Mouse (Mus musculus): Measurements from ENCODE around the gene Tns1. TPM values are rescaled to one million over a fixed set of nuclear protein-coding genes. Genes with fewer than 3 reads are reported as not detected.
"Not testable (repeated sequence)": the region's sequence is repeated elsewhere in the genome, so short reads cannot be mapped to it uniquely, and the experiment has no call there.

The Tns1 gene
- polyA plus RNA-seq (2014; fragmentation: Nextera tagmentation; extraction: Ambion mirVana), result 15.6 and 17.1 TPM in 2 replicates

DNA sequence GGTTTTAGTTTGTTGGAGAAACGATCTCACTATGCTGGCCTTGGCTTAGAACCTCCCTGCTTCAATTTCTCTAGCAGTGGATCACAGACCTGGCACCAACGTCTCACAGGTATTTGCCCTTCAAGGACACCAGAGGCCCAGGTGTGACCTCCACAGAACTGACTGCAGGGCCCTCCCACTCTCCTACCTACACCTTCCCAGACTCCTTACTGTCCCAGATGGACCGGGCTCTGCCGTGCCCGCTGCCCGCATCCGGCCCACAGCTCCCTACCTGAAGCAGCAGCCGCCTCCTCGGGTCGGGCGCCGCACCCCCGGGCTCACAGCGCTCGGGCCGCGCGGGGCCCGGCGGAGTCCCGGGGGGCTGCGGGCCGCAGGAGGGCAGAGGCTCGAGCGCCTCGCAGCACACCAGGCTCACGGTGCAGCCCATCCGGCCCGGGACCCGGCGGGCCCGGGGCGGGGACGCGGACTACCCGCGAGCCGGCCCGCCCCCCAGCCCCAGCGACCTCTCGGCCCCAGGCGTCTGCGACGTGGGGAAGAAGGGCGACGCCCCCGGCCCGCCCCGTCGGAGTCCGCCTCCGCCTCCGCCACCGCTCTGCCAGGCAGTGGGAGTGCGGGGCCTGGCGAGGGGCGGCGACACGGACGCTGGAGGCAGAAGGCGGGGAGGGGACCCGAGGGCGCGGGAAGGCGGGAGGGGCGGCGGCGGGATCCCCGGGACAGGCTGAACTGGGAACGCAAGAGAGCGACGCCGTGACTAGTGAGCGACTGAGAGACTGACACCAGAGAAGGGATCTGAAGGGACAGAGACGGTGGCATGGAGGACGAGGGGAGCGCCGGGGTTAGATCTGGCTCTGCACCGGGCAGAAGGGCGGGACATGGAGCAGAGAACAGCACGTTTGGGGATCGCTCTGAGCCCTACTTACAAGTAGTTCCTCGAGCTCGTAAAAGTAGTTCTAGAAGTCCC, at the start of gene Tns1:
TSS of gene Tns1 (minus strand) at position 429 of the 961 bp plus-strand sequence.
- H3K9me3 ChIP-seq (ENCODE audit: control insufficient read depth, low read length), result no peaks in the 10 kb centered on the region
- H3K4me3 ChIP-seq (ENCODE audit: low read depth, low read length), result peak within 1 kb of the TSS; percentile 49
- H3K27me3 ChIP-seq (ENCODE audit: control insufficient read depth, insufficient read depth, low read length), result peaks cover 14% of the 10 kb centered on the region
- no peaks in the 10 kb centered on the region for H3K36me3 ChIP-seq (ENCODE audit: control insufficient read depth, insufficient read depth, low read length)
- peaks cover 5% of the 10 kb centered on the region for H3K4me1 ChIP-seq (replicated peaks; ENCODE audit: control insufficient read depth, insufficient read depth, low read length)
- ATAC-seq (replicated peaks; ENCODE audit: low FRiP score) (peak; percentile 77), DNase-seq (ENCODE audit: low spot score) (peak; percentile 82)
- peak within 1 kb of the TSS; percentile 67 for H3K9ac ChIP-seq (ENCODE audit: low read length)
- H3K27ac ChIP-seq (ENCODE audit: low read depth, low read length), result no peak within 1 kb of the TSS
- WGBS, result under 1% methylated on average over 80 of the region's 84 CpGs
- peak within 1 kb of the TSS; percentile 89 for H3K4me2 ChIP-seq (ENCODE audit: low read depth, low read length, severe bottlenecking)

DNA sequence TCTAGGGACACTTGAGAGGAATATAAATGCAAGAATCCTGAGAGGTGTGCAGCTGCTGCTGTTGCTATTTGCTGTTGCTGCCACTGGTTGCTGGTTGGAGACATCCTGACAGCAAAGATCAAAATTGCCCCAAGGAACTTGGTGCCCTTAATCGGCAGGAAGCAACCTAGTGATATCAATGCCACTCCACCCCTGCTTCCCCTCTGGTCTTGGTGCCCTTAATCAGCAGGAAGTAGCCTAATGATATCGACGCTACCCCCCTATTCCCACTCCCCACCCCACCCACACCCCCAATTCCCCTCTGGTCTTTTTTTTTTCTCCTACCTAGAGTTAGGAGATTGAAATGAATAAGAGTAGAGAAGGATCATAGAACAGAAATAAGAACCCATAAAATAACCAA, 48.5 kb upstream of the Tns1 start:
- 91% methylated on average over 3 of the region's 3 CpGs for WGBS
- H3K4me1 ChIP-seq (replicated peaks; ENCODE audit: control insufficient read depth, insufficient read depth, low read length), result no peaks in the 10 kb centered on the region
- ATAC-seq (replicated peaks; ENCODE audit: low FRiP score), result no peak

DNA sequence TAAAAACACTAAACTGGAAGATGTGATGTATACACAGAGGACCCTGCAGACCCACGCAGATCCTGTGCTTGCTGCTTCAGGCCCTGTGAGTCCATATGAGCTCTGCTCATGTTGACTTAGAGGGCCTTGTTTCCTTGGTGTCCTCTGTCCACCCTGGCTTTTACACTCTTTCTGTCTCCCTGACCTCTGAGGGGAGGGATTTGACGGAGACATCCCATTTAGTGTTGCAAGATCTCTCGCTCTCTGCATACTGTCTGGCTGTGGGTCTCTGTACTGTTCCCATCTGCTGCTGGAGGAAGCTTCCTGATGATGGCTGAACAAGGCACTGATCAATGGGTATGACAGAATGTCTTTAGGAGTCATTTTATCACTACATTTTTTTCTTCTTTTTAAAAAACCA, 45.5 kb upstream of the Tns1 start:
- Histone ChIP-seq H3K36me3 (ENCODE audit: control insufficient read depth, insufficient read depth, low read length) (no peaks in the 10 kb centered on the region), H3K27me3 (ENCODE audit: control insufficient read depth, insufficient read depth, low read length) (no peaks in the 10 kb centered on the region), H3K4me3 (ENCODE audit: low read depth, low read length) (no peak overlapping the region), H3K4me2 (ENCODE audit: low read depth, low read length, severe bottlenecking) (no peak overlapping the region), H3K9ac (ENCODE audit: low read length) (no peak overlapping the region), H3K9me3 (ENCODE audit: control insufficient read depth, low read length) (no peaks in the 10 kb centered on the region), H3K27ac (ENCODE audit: low read depth, low read length) (no peak overlapping the region), H3K4me1 (replicated peaks; ENCODE audit: control insufficient read depth, insufficient read depth, low read length) (no peaks in the 10 kb centered on the region)
- DNase-seq (ENCODE audit: low spot score) (no peak), ATAC-seq (replicated peaks; ENCODE audit: low FRiP score) (no peak)
- 84% methylated on average over 3 of the region's 3 CpGs for WGBS

More for the DNA sequence above, 48.5 kb upstream of the Tns1 start:
- no peaks in the 10 kb centered on the region for H3K27me3 ChIP-seq (ENCODE audit: control insufficient read depth, insufficient read depth, low read length)
- no peak for DNase-seq (ENCODE audit: low spot score)
- H3K27ac ChIP-seq (ENCODE audit: low read depth, low read length), result no peak overlapping the region
- no peak overlapping the region for H3K9ac ChIP-seq (ENCODE audit: low read length)
- H3K4me2 ChIP-seq (ENCODE audit: low read depth, low read length, severe bottlenecking), result no peak overlapping the region
- no peaks in the 10 kb centered on the region for H3K36me3 ChIP-seq (ENCODE audit: control insufficient read depth, insufficient read depth, low read length)
- H3K9me3 ChIP-seq (ENCODE audit: control insufficient read depth, low read length), result no peaks in the 10 kb centered on the region
- no peak overlapping the region for H3K4me3 ChIP-seq (ENCODE audit: low read depth, low read length)

DNA sequence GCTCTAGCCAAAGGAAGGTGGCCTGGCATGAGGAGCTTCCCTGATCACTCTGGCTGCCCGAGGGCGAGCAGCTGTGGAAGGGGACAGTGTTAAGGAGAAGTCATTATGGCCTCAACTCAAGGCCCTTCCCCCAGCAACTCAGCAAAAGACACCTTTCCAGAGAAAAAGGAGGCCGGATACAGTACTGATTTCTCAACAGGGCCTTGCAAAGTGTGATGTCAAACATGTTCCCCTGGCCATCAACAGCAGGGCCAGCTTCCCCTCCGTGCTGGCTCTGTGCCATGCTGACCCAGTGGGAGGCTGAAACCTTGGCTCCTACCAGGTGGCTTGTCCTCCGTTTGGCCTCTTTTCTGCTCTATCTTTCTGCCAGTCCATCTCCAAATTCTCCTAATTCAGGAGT, 42.9 kb upstream of the Tns1 start:
- H3K9me3 ChIP-seq (ENCODE audit: control insufficient read depth, low read length), result no peaks in the 10 kb centered on the region
- ATAC-seq (replicated peaks; ENCODE audit: low FRiP score) (no peak), DNase-seq (ENCODE audit: low spot score) (no peak)
- no peaks in the 10 kb centered on the region for H3K4me1 ChIP-seq (replicated peaks; ENCODE audit: control insufficient read depth, insufficient read depth, low read length)
- H3K4me2 ChIP-seq (ENCODE audit: low read depth, low read length, severe bottlenecking), result no peak overlapping the region
- 84% methylated on average over 5 of the region's 5 CpGs for WGBS
- no peaks in the 10 kb centered on the region for H3K36me3 ChIP-seq (ENCODE audit: control insufficient read depth, insufficient read depth, low read length)
- no peak overlapping the region for H3K27ac ChIP-seq (ENCODE audit: low read depth, low read length)
- H3K27me3 ChIP-seq (ENCODE audit: control insufficient read depth, insufficient read depth, low read length), result no peaks in the 10 kb centered on the region
- no peak overlapping the region for H3K4me3 ChIP-seq (ENCODE audit: low read depth, low read length)
- H3K9ac ChIP-seq (ENCODE audit: low read length), result no peak overlapping the region

DNA sequence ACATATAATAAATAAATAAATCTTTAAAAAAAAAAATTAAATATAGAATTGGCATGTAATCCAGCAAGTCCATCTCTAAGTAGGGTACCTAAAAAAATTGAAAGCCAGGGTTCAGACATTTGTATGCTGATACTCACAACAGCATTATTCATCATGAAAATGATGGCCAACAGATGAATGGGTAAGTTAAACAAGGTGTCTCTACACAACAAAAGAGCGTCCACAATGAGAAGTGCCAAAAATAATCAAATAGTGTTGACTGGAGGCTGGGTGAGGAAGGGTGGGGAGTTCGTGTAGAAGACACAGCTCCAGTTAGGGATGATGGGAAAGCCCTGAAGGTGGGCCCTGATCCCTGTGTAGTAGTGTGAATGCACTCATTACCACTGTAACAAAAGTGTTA, 35.8 kb upstream of the Tns1 start:
- Histone ChIP-seq H3K27me3 (ENCODE audit: control insufficient read depth, insufficient read depth, low read length) (no peaks in the 10 kb centered on the region), H3K4me2 (ENCODE audit: low read depth, low read length, severe bottlenecking) (no peak overlapping the region), H3K9me3 (ENCODE audit: control insufficient read depth, low read length) (no peaks in the 10 kb centered on the region), H3K4me1 (replicated peaks; ENCODE audit: control insufficient read depth, insufficient read depth, low read length) (no peaks in the 10 kb centered on the region), H3K9ac (ENCODE audit: low read length) (no peak overlapping the region), H3K36me3 (ENCODE audit: control insufficient read depth, insufficient read depth, low read length) (no peaks in the 10 kb centered on the region), H3K4me3 (ENCODE audit: low read depth, low read length) (no peak overlapping the region), H3K27ac (ENCODE audit: low read depth, low read length) (no peak overlapping the region)
- ATAC-seq (replicated peaks; ENCODE audit: low FRiP score), result no peak
- 67% methylated on average over 2 of the region's 2 CpGs for WGBS
- no peak for DNase-seq (ENCODE audit: low spot score)

DNA sequence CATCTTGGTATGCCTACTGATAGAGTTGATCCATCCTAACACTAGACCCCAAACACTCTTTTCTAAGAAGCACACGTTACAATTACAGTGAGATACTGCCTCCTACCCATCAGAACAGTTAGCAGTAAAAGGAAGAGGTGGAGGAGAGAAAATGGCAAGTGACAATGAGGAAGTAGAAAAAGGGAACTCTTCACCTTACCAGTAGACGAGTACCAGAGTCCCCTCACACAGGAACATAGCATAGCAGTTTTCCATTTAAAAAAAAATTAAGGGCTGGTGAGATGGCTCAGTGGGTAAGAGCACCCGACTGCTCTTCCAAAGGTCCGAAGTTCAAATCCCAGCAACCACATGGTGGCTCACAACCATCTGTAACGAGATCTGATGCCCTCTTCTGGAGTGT, 35.4 kb upstream of the Tns1 start:
- not testable (repeated sequence) for H3K4me1 ChIP-seq (replicated peaks; ENCODE audit: control insufficient read depth, insufficient read depth, low read length); H3K9me3 ChIP-seq (ENCODE audit: control insufficient read depth, low read length); H3K4me2 ChIP-seq (ENCODE audit: low read depth, low read length, severe bottlenecking); H3K27me3 ChIP-seq (ENCODE audit: control insufficient read depth, insufficient read depth, low read length); H3K27ac ChIP-seq (ENCODE audit: low read depth, low read length); ATAC-seq (replicated peaks; ENCODE audit: low FRiP score); DNase-seq (ENCODE audit: low spot score); H3K9ac ChIP-seq (ENCODE audit: low read length); H3K36me3 ChIP-seq (ENCODE audit: control insufficient read depth, insufficient read depth, low read length); H3K4me3 ChIP-seq (ENCODE audit: low read depth, low read length)
- WGBS, result 85% methylated on average over 4 of the region's 5 CpGs

DNA sequence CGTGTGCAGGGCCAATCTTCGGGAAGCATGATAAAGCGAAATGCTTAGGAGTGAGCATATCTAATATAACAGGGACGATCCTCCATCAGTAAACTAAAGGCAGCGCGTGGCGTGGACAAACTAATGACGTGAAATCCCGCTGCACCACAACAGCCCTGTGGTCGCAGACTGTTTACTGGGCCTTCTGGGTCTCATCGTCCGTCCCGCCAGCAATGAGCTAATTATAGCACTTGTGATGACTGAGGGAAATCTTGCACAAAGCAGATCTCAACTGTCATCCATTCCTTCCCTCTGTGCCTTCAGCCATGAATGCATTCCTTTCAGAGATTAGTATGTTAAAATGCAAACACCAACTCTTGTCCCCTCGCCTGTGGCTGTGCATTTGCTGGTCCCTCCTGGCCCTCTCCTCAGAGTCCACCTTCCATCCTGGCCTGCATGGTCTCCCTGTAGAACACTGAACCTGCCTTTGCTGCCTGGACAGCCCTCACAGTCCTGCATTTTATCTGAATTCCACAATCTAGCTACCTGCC, 32.2 kb upstream of the Tns1 start:
- H3K27ac ChIP-seq (ENCODE audit: low read depth, low read length), result no peak overlapping the region
- ATAC-seq (replicated peaks; ENCODE audit: low FRiP score) (no peak), DNase-seq (ENCODE audit: low spot score) (peak; percentile 41)
- H3K4me1 ChIP-seq (replicated peaks; ENCODE audit: control insufficient read depth, insufficient read depth, low read length), result no peaks in the 10 kb centered on the region
- 77% methylated on average over 14 of the region's 14 CpGs for WGBS
- no peak overlapping the region for H3K9ac ChIP-seq (ENCODE audit: low read length)
- no peaks in the 10 kb centered on the region for H3K9me3 ChIP-seq (ENCODE audit: control insufficient read depth, low read length)
- H3K36me3 ChIP-seq (ENCODE audit: control insufficient read depth, insufficient read depth, low read length), result no peaks in the 10 kb centered on the region
- no peaks in the 10 kb centered on the region for H3K27me3 ChIP-seq (ENCODE audit: control insufficient read depth, insufficient read depth, low read length)
- no peak overlapping the region for H3K4me2 ChIP-seq (ENCODE audit: low read depth, low read length, severe bottlenecking)
- no peak overlapping the region for H3K4me3 ChIP-seq (ENCODE audit: low read depth, low read length)

DNA sequence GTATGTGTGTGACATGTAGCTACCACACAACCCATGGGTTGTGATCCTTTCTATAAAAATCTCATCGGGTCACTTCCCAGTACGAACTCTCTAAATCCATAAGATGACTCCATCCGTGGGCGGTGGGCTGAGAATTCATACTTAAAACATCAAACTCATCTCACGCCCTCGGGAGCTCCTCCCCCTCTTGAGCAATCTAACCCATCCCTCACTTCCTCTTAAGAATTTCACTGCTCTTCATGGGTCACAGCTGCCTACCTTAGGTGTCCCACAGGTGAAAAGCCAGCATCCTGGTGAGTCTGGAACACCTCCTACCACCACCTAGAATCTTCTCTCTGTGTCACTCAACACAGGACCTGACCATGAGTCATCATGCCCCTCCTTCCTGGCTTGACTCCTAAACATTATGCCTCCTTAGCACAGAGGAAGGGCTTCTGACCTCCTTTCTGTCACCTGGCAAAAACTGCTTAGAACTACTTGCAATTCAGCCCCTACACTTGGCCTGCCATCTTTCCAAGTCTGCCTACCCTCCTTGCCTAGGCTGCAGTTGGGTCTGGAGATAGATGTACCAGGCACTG, 31.3 kb upstream of the Tns1 start:
- DNase-seq (ENCODE audit: low spot score), result peak; percentile 10
- H3K9me3 ChIP-seq (ENCODE audit: control insufficient read depth, low read length), result no peaks in the 10 kb centered on the region
- no peak overlapping the region for H3K27ac ChIP-seq (ENCODE audit: low read depth, low read length)
- H3K4me2 ChIP-seq (ENCODE audit: low read depth, low read length, severe bottlenecking), result no peak overlapping the region
- no peaks in the 10 kb centered on the region for H3K27me3 ChIP-seq (ENCODE audit: control insufficient read depth, insufficient read depth, low read length)
- H3K36me3 ChIP-seq (ENCODE audit: control insufficient read depth, insufficient read depth, low read length), result no peaks in the 10 kb centered on the region
- ATAC-seq (replicated peaks; ENCODE audit: low FRiP score), result no peak
- H3K4me1 ChIP-seq (replicated peaks; ENCODE audit: control insufficient read depth, insufficient read depth, low read length), result no peaks in the 10 kb centered on the region
- no peak overlapping the region for H3K4me3 ChIP-seq (ENCODE audit: low read depth, low read length)
- WGBS, result 93% methylated on average over 6 of the region's 6 CpGs
- H3K9ac ChIP-seq (ENCODE audit: low read length), result no peak overlapping the region
